Mouse (Mus musculus) limb, embryonic 13.5 days (tissue): ENCODE results near the gene Rptor. TPM values are rescaled to one million over a fixed set of nuclear protein-coding genes. Genes with fewer than 3 reads are reported as not detected.

ENCODE experiments used
- ATAC-seq: fragments of 200-750 bp; cut with Nextera tagmentation; 2 replicates; pipeline ENCODE4 v1.8.0; 2017; ENCODE audit warnings: low read depth, moderate number of reproducible peaks, moderate TSS enrichment; ENCODE audit not compliant: low FRiP score
- H3K27ac ChIP-seq: fragments of 300-500 bp; sonication (generic); 2 replicates; pipeline ENCODE4 v1.5.1; 2015; ENCODE audit warnings: inconsistent platforms, mild to moderate bottlenecking, moderate library complexity
- H3K27me3 ChIP-seq: fragments of 300-500 bp; sonication (generic); 2 replicates; pipeline ENCODE4 v1.6.1; 2015; ENCODE audit warnings: mild to moderate bottlenecking, inconsistent platforms
- H3K36me3 ChIP-seq: fragments of 300-500 bp; sonication (generic); 2 replicates; pipeline ENCODE4 v1.6.1; 2015; ENCODE audit warnings: inconsistent platforms, mild to moderate bottlenecking, moderate library complexity
- H3K4me1 ChIP-seq: fragments of 300-500 bp; sonication (generic); 2 replicates; pipeline ENCODE4 v1.6.1; 2015; ENCODE audit warnings: inconsistent platforms
- H3K4me2 ChIP-seq: fragments of 300-500 bp; sonication (generic); replicated peaks from 2 replicates; pipeline ENCODE4 v1.6.1; 2015; ENCODE audit warnings: inconsistent platforms, mild to moderate bottlenecking, moderate library complexity
- H3K4me3 ChIP-seq: fragments of 300-500 bp; sonication (generic); 2 replicates; pipeline ENCODE4 v1.5.1; 2015; ENCODE audit warnings: moderate library complexity, mild to moderate bottlenecking, inconsistent platforms
- H3K9ac ChIP-seq: fragments of 300-500 bp; sonication (generic); 2 replicates; pipeline ENCODE4 v1.6.1; 2015; ENCODE audit warnings: mild to moderate bottlenecking, inconsistent platforms
- H3K9me3 ChIP-seq: fragments of 300-500 bp; sonication (generic); 2 replicates; pipeline ENCODE4 v1.6.1; 2016; ENCODE audit warnings: inconsistent platforms
- WGBS: fragments of 180-500 bp; shearing (Covaris S2); methylation state at CpG from one replicate; pipeline ENCODE4 v1.1.7; 2015; 5-methylcytosine and 5-hydroxymethylcytosine counted together
- polyA plus RNA-seq: library from polyadenylated mRNA; unstranded; fragments of >200 nt; fragmentation: Nextera tagmentation; extraction: Ambion mirVana; gene quantifications from 2 replicates; pipeline ENCODE4 v1.2.1, GENCODE M21; 2015

Rptor gene
- polyA plus RNA-seq, 1 experiment from 2014 or later: 11.2 TPM

GRCm38 (mm10) chr11:119836326-119836725, 233.6 kb downstream of the Rptor start:
- WGBS: 75% methylated on average over 3 of the region's 3 CpGs
- no peak for ATAC-seq
- Histone ChIP-seq H3K9me3 (no peaks in the 10 kb centered on the region), H3K4me3 (no peak overlapping the region), H3K4me1 (peaks cover 14% of the 10 kb centered on the region), H3K27me3 (no peaks in the 10 kb centered on the region), H3K9ac (no peak overlapping the region), H3K4me2 (no peak overlapping the region), H3K27ac (no peak overlapping the region), H3K36me3 (peaks cover 26% of the 10 kb centered on the region)

- H3K27ac ChIP-seq: no peak overlapping the region; the same call in 1 of the 2 replicates
Observed at GRCm38 (mm10) chr11:119837786-119838185, 235.1 kb downstream of the Rptor start.

GRCm38 (mm10) chr11:119839411-119840342, 237.0 kb downstream of the Rptor start:
- 85% methylated on average over 10 of the region's 10 CpGs for WGBS
- H3K27me3 ChIP-seq: no peaks in the 10 kb centered on the region
- H3K9ac ChIP-seq: no peak overlapping the region
- H3K4me3 ChIP-seq: no peak overlapping the region
- peaks cover 41% of the 10 kb centered on the region for H3K36me3 ChIP-seq
- no peak overlapping the region for H3K4me2 ChIP-seq
- no peaks in the 10 kb centered on the region for H3K9me3 ChIP-seq
- H3K27ac ChIP-seq: no peak overlapping the region
- peaks cover 4% of the 10 kb centered on the region; the same call in 1 of the 2 replicates for H3K4me1 ChIP-seq
- ATAC-seq: no peak

More at GRCm38 (mm10) chr11:119837786-119838185, 235.1 kb downstream of the Rptor start:
- Histone ChIP-seq H3K9me3 (no peaks in the 10 kb centered on the region), H3K4me2 (no peak overlapping the region), H3K4me1 (peaks cover 14% of the 10 kb centered on the region), H3K4me3 (no peak overlapping the region), H3K9ac (no peak overlapping the region), H3K27me3 (no peaks in the 10 kb centered on the region), H3K36me3 (peaks cover 32% of the 10 kb centered on the region)
- 84% methylated on average over 1 of the region's 1 CpGs for WGBS
- ATAC-seq: no peak

GRCm38 (mm10) chr11:119846608-119847007, 243.9 kb downstream of the Rptor start:
- Histone ChIP-seq H3K27me3 (no peaks in the 10 kb centered on the region), H3K36me3 (peaks cover 70% of the 10 kb centered on the region), H3K4me1 (no peaks in the 10 kb centered on the region), H3K4me3 (no peak overlapping the region), H3K27ac (no peak overlapping the region), H3K9me3 (no peaks in the 10 kb centered on the region), H3K9ac (no peak overlapping the region), H3K4me2 (no peak overlapping the region)
- WGBS: 88% methylated on average over 6 of the region's 6 CpGs
- ATAC-seq: no peak

GRCm38 (mm10) chr11:119847076-119847475, 244.4 kb downstream of the Rptor start:
- no peak for ATAC-seq
- Histone ChIP-seq H3K9ac (no peak overlapping the region), H3K4me3 (no peak overlapping the region), H3K4me2 (no peak overlapping the region), H3K27ac (no peak overlapping the region), H3K27me3 (no peaks in the 10 kb centered on the region), H3K4me1 (no peaks in the 10 kb centered on the region), H3K9me3 (no peaks in the 10 kb centered on the region), H3K36me3 (peaks cover 71% of the 10 kb centered on the region)
- 92% methylated on average over 3 of the region's 3 CpGs for WGBS

GRCm38 (mm10) chr11:119847569-119847968, 244.9 kb downstream of the Rptor start:
- Histone ChIP-seq H3K9ac (no peak overlapping the region), H3K4me3 (no peak overlapping the region), H3K27ac (no peak overlapping the region), H3K36me3 (peaks cover 76% of the 10 kb centered on the region), H3K27me3 (no peaks in the 10 kb centered on the region), H3K4me1 (no peaks in the 10 kb centered on the region), H3K4me2 (no peak overlapping the region), H3K9me3 (no peaks in the 10 kb centered on the region)
- ATAC-seq: no peak
- WGBS: 93% methylated on average over 3 of the region's 3 CpGs

- no peak overlapping the region for H3K9ac ChIP-seq
- no peaks in the 10 kb centered on the region for H3K4me1 ChIP-seq
- no peak overlapping the region for H3K4me3 ChIP-seq
- H3K27ac ChIP-seq: no peak overlapping the region
- H3K4me2 ChIP-seq: no peak overlapping the region
- ATAC-seq: no peak
- peaks cover 82% of the 10 kb centered on the region for H3K36me3 ChIP-seq
- 92% methylated on average over 5 of the region's 5 CpGs for WGBS
- H3K27me3 ChIP-seq: no peaks in the 10 kb centered on the region
- H3K9me3 ChIP-seq: no peaks in the 10 kb centered on the region
Observed at GRCm38 (mm10) chr11:119848189-119848588, 245.5 kb downstream of the Rptor start.

- Histone ChIP-seq H3K4me1 (no peaks in the 10 kb centered on the region), H3K36me3 (peaks cover 76% of the 10 kb centered on the region), H3K9ac (no peak overlapping the region), H3K27ac (no peak overlapping the region), H3K27me3 (no peaks in the 10 kb centered on the region), H3K4me3 (no peak overlapping the region), H3K4me2 (no peak overlapping the region), H3K9me3 (no peaks in the 10 kb centered on the region)
- no peak for ATAC-seq
- WGBS: 64% methylated on average over 7 of the region's 7 CpGs
Observed at GRCm38 (mm10) chr11:119855999-119856398, 253.3 kb downstream of the Rptor start.

GRCm38 (mm10) chr11:119862523-119863299, 260.0 kb downstream of the Rptor start:
- Histone ChIP-seq H3K27me3 (no peaks in the 10 kb centered on the region), H3K4me2 (no peak overlapping the region), H3K36me3 (peaks cover 48% of the 10 kb centered on the region), H3K4me3 (no peak overlapping the region), H3K9me3 (no peaks in the 10 kb centered on the region), H3K4me1 (no peaks in the 10 kb centered on the region), H3K9ac (no peak overlapping the region), H3K27ac (no peak overlapping the region)
- no peak for ATAC-seq
- 78% methylated on average over 8 of the region's 8 CpGs for WGBS

- Histone ChIP-seq H3K4me2 (no peak overlapping the region), H3K36me3 (peaks cover 41% of the 10 kb centered on the region), H3K27ac (0 out of 2 replicates have a peak overlapping the region, but pooled peaks have one; percentile 39), H3K9me3 (no peaks in the 10 kb centered on the region), H3K9ac (no peak overlapping the region), H3K27me3 (no peaks in the 10 kb centered on the region), H3K4me3 (no peak overlapping the region), H3K4me1 (no peaks in the 10 kb centered on the region)
- peak; percentile 28; the same call in 1 of the 2 replicates for ATAC-seq
- WGBS: 49% methylated on average over 10 of the region's 10 CpGs
Observed at GRCm38 (mm10) chr11:119863421-119863821, 260.7 kb downstream of the Rptor start.

GRCm38 (mm10) chr11:119866837-119867236, 264.1 kb downstream of the Rptor start:
- H3K9me3 ChIP-seq: no peaks in the 10 kb centered on the region
- WGBS: 66% methylated on average over 6 of the region's 6 CpGs
- H3K36me3 ChIP-seq: peaks cover 50% of the 10 kb centered on the region
- H3K4me3 ChIP-seq: no peak overlapping the region
- no peaks in the 10 kb centered on the region for H3K27me3 ChIP-seq
- no peak for ATAC-seq
- H3K4me1 ChIP-seq: no peaks in the 10 kb centered on the region
- no peak overlapping the region for H3K4me2 ChIP-seq
- no peak overlapping the region for H3K9ac ChIP-seq
- no peak overlapping the region for H3K27ac ChIP-seq

GRCm38 (mm10) chr11:119868138-119868537, 265.4 kb downstream of the Rptor start:
- Histone ChIP-seq H3K4me2 (no peak overlapping the region), H3K4me3 (no peak overlapping the region), H3K4me1 (no peaks in the 10 kb centered on the region), H3K27ac (no peak overlapping the region), H3K9me3 (no peaks in the 10 kb centered on the region), H3K36me3 (peaks cover 54% of the 10 kb centered on the region), H3K27me3 (no peaks in the 10 kb centered on the region), H3K9ac (no peak overlapping the region)
- WGBS: 77% methylated on average over 3 of the region's 3 CpGs
- ATAC-seq: no peak
